Mouse (Mus musculus): ENCODE measurements around the gene Ccdc134. TPM values are rescaled to one million over a fixed set of nuclear protein-coding genes. Genes with fewer than 3 reads are reported as not detected.
"Not testable (repeated sequence)": the region's sequence is repeated elsewhere in the genome, so short reads cannot be mapped to it uniquely, and the experiment has no call there.

Ccdc134 gene
- 10 to 100 TPM; 10.4 to 14.3 (median 13.0) TPM for total RNA-seq (2022)

- peak; percentile 92 to 96 for DNase-seq (ENCODE audit: low spot score in 2 of 2)
Measured at GRCm38 (mm10) chr15:82127426-82128374, at the start of gene Ccdc134. TSS of gene Ccdc134 (plus strand) at chr15:82127922.

GRCm38 (mm10) chr15:82079883-82080282 lies 47.8 kb upstream of the Ccdc134 start:
- DNase-seq (ENCODE audit: low spot score in 2 of 2), result no peak

- peak; percentile 56 to 74 for DNase-seq (ENCODE audit: low spot score in 2 of 2)
Measured at GRCm38 (mm10) chr15:82081161-82081560, 46.6 kb upstream of the Ccdc134 start.

DNA sequence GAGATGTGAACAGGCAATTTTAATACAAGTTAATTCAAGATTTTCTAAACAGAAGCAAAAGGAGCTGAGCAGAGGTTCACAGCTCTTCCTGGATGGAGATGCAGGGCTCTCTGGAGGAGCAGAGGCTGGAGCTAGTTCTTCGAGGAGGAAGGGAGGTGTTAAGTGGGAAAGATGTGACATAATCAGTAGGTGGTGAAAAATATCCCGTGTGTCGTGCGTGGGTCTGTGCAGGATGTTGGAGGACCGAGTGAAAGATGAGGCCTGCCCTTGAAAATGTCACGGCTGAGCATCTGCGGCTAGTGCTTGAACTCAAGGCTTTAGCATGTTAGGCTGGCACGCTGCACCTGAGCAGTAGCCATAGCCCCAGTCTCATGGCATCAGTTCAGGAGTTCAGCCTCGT lies 42.1 kb upstream of the Ccdc134 start:
- no peak for DNase-seq (ENCODE audit: low spot score in 2 of 2)

DNA sequence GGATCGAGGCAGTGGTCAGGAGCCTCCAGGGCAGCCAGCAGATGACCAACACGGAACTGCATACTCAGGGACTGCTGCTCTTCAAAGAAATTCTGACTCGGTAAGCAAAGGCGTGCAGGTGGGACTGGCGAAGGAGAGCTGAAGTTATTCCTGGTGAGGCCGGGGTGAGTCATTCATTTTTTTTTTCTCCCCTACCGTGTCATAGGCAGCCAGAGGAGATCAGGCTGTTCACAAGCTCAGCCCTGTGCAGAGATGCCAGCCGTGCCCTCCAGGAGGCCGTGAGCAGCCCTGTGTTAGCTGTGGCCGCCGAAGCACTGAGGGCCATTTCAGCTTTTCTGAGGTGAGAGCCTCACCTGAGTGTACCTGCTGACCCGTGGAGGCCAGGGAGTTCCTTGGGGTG lies 41.6 kb upstream of the Ccdc134 start:
- no peak for DNase-seq (ENCODE audit: low spot score in 2 of 2)

GRCm38 (mm10) chr15:82087266-82087665 lies 40.5 kb upstream of the Ccdc134 start:
- no peak for DNase-seq (ENCODE audit: low spot score in 2 of 2)

- no peak for DNase-seq (ENCODE audit: low spot score in 2 of 2)
Measured at GRCm38 (mm10) chr15:82091061-82091460, 36.7 kb upstream of the Ccdc134 start.

GRCm38 (mm10) chr15:82106953-82107555 lies 20.7 kb upstream of the Ccdc134 start:
- DNase-seq (ENCODE audit: low spot score in 2 of 2), result peak; percentile 50 to 57

GRCm38 (mm10) chr15:82120544-82120943 lies 7.2 kb upstream of the Ccdc134 start:
- DNase-seq (ENCODE audit: low spot score in 2 of 2), result no peak

GRCm38 (mm10) chr15:82126690-82127089 lies 1.0 kb upstream of the Ccdc134 start:
- not testable (repeated sequence) for DNase-seq (ENCODE audit: low spot score in 2 of 2)

DNA sequence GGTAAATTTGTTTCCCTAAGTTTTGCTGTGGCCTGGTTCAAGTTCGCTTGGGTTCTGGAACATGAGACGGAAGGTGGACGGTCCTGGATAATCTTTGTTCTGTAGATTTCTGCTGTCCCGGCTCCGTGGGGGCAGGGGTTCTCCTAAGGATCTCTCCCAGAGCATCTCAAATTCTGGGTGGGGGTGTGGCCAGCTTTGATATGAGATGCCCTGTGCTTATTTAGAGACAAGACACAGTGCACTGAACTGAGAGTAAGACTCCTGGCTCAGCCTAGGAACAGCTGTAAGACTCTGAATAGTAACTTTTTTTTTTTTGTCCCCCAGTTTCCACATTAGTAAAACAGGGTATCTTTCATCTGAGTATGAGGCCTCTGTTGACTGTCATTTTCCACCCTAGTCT lies 676 bp downstream of the Ccdc134 start:
- DNase-seq (ENCODE audit: low spot score in 2 of 2), result no peak

- DNase-seq (ENCODE audit: low spot score in 2 of 2), result no peak
Measured at GRCm38 (mm10) chr15:82130599-82130998, 2.9 kb downstream of the Ccdc134 start.

DNA sequence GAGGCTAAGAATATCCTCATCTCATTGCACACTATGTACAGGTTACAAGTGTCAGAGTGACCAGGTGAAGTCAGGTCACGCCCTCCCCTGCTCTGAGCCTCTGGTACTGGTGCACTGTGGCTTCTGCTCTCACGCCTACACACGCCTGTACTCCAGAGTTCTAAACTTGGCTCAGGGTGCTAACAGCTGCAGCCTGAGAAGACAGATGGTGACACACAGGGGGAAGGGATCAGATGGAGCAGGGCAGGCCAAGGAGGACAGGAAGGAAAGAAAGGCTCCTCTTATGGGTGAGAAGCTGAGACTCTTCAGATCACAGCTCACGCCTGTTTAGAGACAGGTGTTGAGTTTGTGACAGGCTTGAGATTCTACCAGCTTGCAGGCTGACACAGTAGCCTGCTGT lies 7.7 kb downstream of the Ccdc134 start:
- DNase-seq (ENCODE audit: low spot score in 2 of 2), result peak in 1 of 2 experiments; percentile 56

DNA sequence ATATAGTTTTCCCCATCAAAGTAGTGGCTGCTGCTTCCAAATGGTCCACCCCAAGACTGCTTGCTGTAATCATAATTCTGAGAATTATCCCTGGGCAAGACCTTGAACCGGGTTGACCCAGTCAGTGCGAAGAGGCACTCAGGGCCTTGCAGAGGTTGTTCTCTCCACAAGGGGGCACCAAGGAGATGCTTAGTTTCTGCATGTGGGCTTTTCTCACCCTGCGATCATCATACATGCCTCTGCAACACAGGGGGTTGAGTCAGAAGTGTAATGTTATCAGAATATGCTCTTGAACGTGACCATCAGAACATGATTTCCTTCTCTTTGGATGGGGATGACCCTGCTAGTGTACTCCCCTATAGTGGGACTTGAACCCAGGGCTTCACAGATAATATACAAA lies 10.8 kb downstream of the Ccdc134 start:
- peak in 1 of 2 experiments; percentile 62 for DNase-seq (ENCODE audit: low spot score in 2 of 2)

GRCm38 (mm10) chr15:82139196-82139595 lies 11.5 kb downstream of the Ccdc134 start:
- no peak for DNase-seq (ENCODE audit: low spot score in 2 of 2)

- no peak for DNase-seq (ENCODE audit: low spot score in 2 of 2)
Measured at GRCm38 (mm10) chr15:82140355-82140754, 12.6 kb downstream of the Ccdc134 start.

- DNase-seq (ENCODE audit: low spot score in 2 of 2), result no peak
Measured at GRCm38 (mm10) chr15:82144157-82144556, 16.4 kb downstream of the Ccdc134 start.

DNA sequence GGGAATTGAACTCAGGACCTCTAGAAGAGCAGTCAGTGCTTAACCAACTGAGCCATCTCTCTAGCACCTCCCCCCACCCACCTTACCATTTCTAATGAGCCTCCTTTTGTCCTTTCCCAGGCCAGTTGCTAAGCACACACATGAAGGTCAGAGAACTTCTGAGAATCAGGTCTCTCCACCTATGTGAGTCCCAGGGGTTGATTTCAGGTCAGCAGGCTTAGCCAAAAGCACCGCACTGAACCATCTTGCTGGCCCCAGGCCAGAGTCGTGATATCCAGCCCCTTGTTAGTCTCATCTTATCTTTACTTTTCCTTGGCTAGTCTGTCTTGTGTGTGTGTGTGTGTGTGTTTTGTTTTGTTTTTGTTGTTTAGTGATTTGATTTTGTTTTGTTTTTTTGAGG lies 17.7 kb downstream of the Ccdc134 start:
- DNase-seq (ENCODE audit: low spot score in 2 of 2), result no peak

DNA sequence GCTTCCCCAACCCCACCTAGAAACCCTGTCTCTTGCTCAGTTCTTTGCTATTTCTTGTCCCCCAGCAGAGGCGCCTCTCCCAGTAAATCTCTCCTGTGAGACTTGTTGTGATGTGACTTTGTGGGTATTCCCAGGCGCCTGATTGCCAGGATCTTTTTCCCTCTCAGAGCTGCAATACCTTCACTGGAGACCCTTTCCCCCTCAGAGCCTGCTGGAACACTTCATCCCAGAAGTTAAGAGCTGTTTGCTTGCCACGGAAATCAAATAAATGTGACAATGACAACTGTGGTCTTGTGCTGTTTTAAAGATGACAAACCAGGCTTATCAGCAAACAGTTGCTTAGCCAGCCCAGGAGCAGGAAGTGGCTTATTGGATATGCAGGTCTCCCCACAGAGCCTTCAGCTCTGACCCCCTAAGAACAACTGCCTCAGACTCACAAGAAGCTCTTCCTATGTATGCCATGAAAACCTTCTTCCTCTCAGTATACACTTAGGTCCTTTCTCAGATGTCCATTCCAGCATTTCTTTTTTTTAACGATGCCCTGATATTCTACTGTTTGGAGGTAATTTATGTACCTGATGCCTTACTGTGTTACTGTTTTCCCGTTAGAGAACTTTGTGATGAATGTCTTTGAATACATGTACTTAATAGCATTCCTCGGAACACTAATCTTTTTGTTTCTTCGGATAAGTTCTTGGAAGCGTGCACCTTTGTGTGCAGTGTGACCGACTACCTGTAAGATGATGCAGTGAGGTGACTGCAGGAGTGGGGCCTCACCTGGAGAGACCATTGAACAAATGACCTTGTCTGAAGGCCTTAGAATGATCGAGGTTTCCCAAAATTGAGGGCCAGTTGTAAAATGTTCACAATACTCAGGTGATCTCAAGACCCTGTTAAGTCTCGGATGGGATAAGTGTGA lies 18.4 kb downstream of the Ccdc134 start:
- no peak for DNase-seq (ENCODE audit: low spot score in 2 of 2)

DNA sequence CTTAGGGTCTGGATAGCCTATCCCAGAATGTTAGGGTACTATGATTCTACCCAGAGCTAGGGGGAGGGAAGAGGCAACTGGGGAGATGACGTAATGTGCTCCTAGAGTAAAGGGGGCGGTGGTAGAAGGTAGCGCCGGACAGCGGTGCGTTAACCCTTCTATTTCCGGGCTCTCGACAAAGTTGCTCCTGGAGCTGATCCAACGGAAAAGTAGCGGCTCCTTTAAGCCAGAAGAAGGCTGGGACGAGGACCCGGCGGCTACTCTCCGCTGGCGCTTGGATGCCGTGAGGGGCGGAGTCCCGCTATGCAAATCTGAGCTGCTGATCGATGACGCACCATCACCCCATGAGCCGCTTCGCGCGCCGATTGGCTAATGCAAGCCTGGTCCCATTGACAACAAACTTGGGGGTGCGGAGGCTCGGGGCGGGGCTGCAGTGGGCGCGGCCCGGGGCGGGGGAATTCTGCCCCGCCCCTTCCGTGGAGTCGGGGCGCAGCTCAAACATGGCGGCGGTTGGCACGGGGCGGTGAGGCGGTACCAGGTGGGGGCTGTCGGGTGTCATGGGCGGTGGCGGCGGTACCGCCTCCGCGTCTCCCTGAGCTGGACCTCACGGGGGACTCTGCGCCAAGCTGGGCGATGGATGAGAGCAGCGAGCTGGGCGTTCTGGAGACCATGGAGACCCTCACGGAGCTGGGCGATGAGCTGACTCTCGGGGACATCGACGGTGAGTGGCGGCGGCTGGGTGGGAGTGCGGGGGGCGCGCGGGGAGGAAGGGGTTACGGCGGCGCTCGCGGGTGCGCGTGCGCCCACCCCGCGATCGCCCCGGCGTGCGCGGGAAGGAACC lies 19.3 kb downstream of the Ccdc134 start, which contains the start of gene Srebf2:
TSS of gene Srebf2 (plus strand) at position 412 of the 841 bp plus-strand sequence.
- DNase-seq (ENCODE audit: low spot score in 2 of 2), result peak; percentile 99
